Mouse (Mus musculus) megakaryocyte progenitor cell, adult 5-6 weeks (primary cell): ENCODE results near the gene Bsdc1. TPM values are rescaled to one million over a fixed set of nuclear protein-coding genes. Genes with fewer than 3 reads are reported as not detected.
A peak's percentile ranks its signal among the peaks of the same experiment; 100 is the strongest.
"Not testable (repeated sequence)": the region's sequence is repeated elsewhere in the genome, so short reads cannot be mapped to it uniquely, and the experiment has no call there.

ENCODE experiments used
- ATAC-seq: replicated peaks from 2 replicates; pipeline ENCODE4 v1.8.0; 2016; ENCODE audit warnings: mild to moderate bottlenecking, moderate TSS enrichment, inconsistent platforms; ENCODE audit not compliant: poor library complexity
- total RNA-seq, 2 experiments: library from RNA; stranded (forward) in 1 of 2; stranded (reverse) in 1 of 2; fragments of 157-497, 149-512 nt in 1 of 2; fragments of 200-1000 nt in 1 of 2; gene quantifications; 2 replicates each; pipeline versions ENCODE4 v1.2.3 to v1.2.4; 2015 to 2017

Gene Bsdc1
- 14.4 and 14.6 TPM in 2 replicates for total RNA-seq (2015)
- total RNA-seq (2017), result 23.1 and 24.8 TPM in 2 replicates

DNA sequence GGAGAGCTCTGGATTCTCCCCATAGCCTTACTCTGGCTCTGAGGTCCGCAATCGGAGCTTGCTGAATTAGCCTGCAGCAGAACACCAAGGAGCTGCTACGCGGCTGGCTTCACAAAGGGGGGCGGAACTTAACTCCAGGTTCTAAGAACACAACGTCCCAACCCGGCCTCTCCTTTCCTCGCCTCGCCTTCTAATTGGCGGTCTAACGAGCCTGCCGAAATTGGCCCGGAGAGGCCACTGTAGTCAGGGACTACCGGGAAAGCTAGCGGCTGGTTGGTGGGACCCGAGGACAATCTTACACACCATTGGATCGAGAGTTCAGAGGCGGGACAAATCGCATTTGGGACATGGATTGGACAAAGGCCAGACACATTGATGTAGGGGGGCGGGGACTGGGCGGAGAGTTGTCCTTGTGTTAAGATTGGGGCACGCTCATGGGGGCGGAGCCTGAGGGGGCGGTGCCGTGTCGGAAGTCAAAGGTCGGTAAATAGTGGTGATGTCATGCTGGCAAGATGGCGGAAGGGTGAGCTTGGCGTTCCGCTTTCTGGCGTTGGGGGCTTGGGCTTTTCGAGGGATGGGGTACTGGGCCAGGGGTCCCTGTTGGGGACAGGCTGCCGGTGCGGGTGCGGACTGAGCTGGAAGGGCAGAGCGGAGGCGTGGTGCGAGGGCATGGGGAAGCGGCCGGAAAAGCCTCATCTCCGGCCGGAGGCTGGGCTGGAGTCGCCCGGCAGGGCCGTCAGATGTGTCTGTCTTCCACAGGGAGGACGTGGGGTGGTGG, at the start of gene Bsdc1:
TSS of gene Bsdc1 (plus strand) at position 399 of the 778 bp plus-strand sequence.
- ATAC-seq, result peak; percentile 79

DNA sequence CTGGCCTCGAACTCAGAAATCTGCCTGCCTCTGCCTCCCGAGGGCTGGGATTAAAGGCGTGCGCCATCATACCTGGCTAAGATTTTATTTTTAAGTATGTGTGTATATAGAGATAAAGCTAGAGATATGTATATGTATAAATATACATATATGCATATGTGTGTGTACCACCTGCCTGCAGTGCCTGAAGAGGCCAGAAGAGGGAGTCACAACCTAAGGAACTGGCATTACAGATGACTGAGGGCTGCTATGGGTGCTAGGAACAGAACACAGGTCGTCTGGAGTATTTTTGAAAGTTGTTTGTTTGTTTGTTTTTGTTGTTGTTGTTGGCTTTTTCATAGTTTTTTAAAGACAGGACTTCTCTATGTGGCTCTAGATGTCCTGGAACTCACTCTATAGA, 45.5 kb upstream of the Bsdc1 start:
- peak; percentile 28; the same call in 1 of the 2 replicates for ATAC-seq

DNA sequence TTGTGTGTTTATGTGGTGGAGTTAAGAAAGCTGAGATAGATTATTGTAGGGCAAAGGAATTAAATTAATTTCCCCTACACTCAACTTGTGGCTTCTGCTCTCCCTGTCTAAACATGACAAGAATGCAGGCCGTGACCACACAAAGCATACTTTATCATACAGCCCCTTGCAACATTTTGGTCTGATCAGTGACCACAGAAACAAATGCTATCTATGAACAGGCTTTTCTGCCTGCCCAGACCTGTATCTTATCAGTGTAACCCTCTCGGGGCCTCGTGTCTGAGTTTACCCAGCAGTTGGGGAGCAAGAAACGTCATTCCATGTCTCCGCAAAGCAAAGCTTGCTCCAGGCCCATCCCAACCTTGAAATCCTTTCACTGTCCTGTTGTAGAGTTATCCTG, 44.9 kb upstream of the Bsdc1 start:
- ATAC-seq, result peak; percentile 94

- no peak for ATAC-seq
Measured at GRCm38 (mm10) chr4:129418321-129418720, 43.1 kb upstream of the Bsdc1 start.

DNA sequence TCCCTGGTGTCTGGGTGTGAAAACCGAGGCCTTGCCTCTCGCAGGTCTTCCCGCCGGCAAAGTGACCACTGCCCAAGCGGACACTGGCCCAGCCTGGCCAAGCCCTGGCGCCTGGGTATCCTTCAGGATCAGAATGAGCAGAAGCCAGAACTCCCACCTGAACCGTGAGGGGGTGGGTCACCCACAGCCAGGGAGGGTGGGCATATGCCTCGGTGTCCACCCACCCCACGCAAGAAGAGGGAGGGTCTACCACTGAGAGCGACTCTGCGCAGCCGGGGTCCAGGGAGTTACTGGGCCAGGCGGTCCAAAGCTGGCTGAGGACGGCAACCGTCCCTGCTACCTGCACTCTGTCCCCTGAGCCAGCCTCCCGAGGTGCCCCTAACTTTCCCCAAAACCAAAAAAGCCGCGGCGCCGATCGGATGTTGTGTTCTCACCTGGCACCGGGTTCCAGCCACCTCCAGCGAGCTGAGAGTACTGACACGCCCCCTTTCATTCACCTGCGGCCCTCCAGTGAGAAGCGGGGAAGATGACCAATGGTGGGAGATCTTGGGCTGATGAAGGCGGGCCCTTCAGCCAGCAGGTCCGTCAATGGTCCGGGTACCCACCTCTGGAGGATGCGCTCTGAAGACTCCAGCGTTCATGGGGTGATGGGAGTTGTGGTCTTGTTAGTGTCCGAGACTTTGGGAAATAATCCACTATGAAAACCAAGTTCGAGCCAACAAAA, 20.9 kb upstream of the Bsdc1 start, which contains the start of gene Zbtb8b:
TSS of gene Zbtb8b (minus strand) at position 514 of the 724 bp plus-strand sequence.
- ATAC-seq, result no peak

DNA sequence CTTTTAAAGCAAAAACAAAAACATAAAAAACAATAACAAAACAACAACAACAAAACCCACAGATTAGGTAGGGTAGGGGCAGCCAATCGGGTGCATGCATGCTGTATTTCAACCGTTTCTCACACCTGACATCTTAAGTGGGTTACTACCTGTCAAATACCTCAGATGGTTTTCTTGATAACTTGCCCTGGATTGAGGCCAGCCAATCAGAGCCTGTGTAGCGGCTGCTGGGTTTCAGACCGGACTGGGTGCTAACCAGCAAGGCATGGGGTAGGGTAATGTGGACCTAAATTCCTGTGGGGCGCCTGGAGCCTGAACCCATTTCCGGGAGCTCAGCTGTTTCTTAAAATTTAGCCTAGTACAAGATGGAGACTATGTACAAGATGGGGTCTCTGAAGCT, 20.2 kb upstream of the Bsdc1 start:
- ATAC-seq, result no peak

DNA sequence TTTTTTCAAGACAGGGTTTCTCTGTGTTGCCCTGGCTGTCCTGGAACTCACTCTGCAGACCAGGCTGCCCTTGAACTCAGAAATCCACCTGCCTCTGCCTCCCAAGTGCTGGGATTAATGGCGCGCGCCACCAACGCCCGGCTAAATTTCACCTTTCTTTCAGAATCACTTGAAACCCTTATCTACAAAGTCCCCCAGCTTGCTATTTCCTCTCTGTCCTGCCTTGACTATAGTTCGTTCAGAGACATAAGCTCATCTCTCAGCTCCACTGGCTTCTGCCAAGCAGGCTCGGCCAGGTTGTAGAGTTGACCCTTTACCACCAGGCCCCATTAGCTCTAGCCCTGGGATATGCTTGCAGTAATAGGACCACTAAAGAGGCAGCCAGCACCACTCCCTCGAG, 14.0 kb upstream of the Bsdc1 start:
- no peak for ATAC-seq

DNA sequence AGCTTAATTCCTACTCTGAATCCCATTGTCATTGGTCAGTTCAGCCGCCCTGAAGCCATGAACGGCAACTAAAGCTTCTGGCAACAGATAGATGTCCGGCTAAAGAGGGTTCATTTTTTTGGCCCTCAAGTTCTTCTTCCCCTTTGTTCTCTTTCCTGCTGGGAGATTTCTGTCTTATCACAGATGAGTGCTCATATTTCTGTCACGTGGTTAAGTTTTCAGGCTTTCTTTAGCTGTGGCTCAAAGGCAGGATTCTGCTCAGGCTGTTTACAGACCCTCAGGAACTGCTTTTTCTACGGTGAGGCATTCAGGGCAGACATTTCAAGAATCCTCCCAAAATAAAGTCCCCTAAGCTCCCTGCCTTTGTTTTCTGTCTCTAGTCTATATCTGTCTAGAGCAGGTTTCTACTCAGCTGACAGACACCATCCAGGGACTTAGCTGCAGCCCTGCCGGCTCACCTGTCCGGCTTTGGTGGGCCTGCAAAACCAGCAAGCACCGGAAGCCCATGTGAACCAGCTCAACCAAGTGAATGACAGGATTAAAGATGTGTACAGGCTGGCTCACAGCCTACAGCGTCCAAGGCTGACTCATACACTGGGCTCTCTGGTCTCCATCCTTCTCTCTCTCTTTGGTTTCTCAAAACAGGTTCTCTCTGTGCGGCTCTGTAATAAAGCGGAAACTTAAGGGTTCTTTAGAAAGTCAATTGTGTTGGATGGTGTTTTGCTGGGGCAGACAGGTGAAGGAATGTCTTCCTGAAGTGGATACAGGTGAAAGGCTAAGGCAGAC, 13.4 kb upstream of the Bsdc1 start:
- no peak for ATAC-seq

GRCm38 (mm10) chr4:129448713-129449112, 12.7 kb upstream of the Bsdc1 start:
- no peak for ATAC-seq

GRCm38 (mm10) chr4:129450851-129451250, 10.5 kb upstream of the Bsdc1 start:
- no peak for ATAC-seq

- ATAC-seq, result peak; percentile 53
Measured at GRCm38 (mm10) chr4:129451471-129452169, 9.8 kb upstream of the Bsdc1 start.

- peak; percentile 98 for ATAC-seq
Measured at GRCm38 (mm10) chr4:129455265-129455664, 6.1 kb upstream of the Bsdc1 start.

DNA sequence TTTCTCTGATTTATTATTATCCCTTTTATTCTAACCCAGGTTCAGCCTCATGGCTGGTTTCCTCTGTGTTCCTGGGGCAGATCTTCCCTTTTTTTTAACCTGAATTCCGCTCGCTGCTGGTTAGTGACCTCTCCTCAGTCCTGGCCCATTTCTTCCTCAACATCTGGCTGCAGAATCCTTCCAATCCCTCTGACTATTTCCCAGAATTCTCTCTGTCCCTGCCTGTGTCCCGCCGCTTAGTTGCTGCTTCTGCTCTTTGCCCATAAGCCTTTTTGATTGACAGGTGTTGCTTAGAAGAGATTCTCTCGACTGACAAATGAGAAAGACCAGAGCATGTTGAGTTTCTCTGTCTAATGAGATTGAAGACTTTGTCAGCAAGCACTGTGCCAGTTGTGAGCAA, 5.3 kb upstream of the Bsdc1 start:
- no peak for ATAC-seq

- ATAC-seq, result not testable (repeated sequence)
Measured at GRCm38 (mm10) chr4:129457311-129457710, 4.1 kb upstream of the Bsdc1 start.

- ATAC-seq, result no peak
Measured at GRCm38 (mm10) chr4:129459726-129460125, 1.7 kb upstream of the Bsdc1 start.

- no peak for ATAC-seq
Measured at GRCm38 (mm10) chr4:129460827-129461182, 576 bp upstream of the Bsdc1 start.

GRCm38 (mm10) chr4:129462118-129462517, 737 bp downstream of the Bsdc1 start:
- no peak for ATAC-seq

GRCm38 (mm10) chr4:129463097-129464059, 2.0 kb downstream of the Bsdc1 start:
- ATAC-seq, result peak; percentile 55

GRCm38 (mm10) chr4:129464286-129464815, 3.0 kb downstream of the Bsdc1 start:
- ATAC-seq, result no peak
